Mouse (Mus musculus) heart, adult 11 months (tissue): ENCODE measurements around the gene Xndc1.
"Not testable (repeated sequence)": the region's sequence is repeated elsewhere in the genome, so short reads cannot be mapped to it uniquely, and the experiment has no call there.

Source experiments
- DNase-seq: peaks from one replicate; pipeline ENCODE4 v3.0.0; 2022

Gene Xndc1

GRCm38 (mm10) chr7:102065046-102065891 lies at the start of gene Xndc1, which contains the start of the genes Rnf121 and Xntrpc:
Xndc1 (plus strand) TSS chr7:102065511.
Rnf121 (minus strand) TSS chr7:102065469.
Xntrpc (plus strand) TSS chr7:102065713.
- DNase-seq: peak; percentile 100

GRCm38 (mm10) chr7:102016936-102017335 lies 48.4 kb upstream of the Xndc1 start:
- peak; percentile 92 for DNase-seq

- DNase-seq: peak; percentile 93
Measured at GRCm38 (mm10) chr7:102017452-102017851, 47.9 kb upstream of the Xndc1 start.

- peak; percentile 96 for DNase-seq
Measured at GRCm38 (mm10) chr7:102018034-102018433, 47.3 kb upstream of the Xndc1 start.

GRCm38 (mm10) chr7:102018590-102018989 lies 46.7 kb upstream of the Xndc1 start, which contains the start of gene Il18bp:
Il18bp (minus strand) TSS chr7:102018690.
- DNase-seq: no peak

GRCm38 (mm10) chr7:102019362-102019761 lies 45.9 kb upstream of the Xndc1 start:
- DNase-seq: no peak

GRCm38 (mm10) chr7:102020934-102021333 lies 44.4 kb upstream of the Xndc1 start:
- not testable (repeated sequence) for DNase-seq

GRCm38 (mm10) chr7:102023821-102024220 lies 41.5 kb upstream of the Xndc1 start:
- no peak for DNase-seq

GRCm38 (mm10) chr7:102025187-102026119 lies 39.9 kb upstream of the Xndc1 start:
- DNase-seq: peak; percentile 81

- DNase-seq: peak; percentile 61
Measured at GRCm38 (mm10) chr7:102034904-102035303, 30.4 kb upstream of the Xndc1 start.

- DNase-seq: no peak
Measured at GRCm38 (mm10) chr7:102035534-102035933, 29.8 kb upstream of the Xndc1 start.

GRCm38 (mm10) chr7:102037318-102037717 lies 28.0 kb upstream of the Xndc1 start:
- DNase-seq: peak; percentile 24

- peak; percentile 54 for DNase-seq
Measured at GRCm38 (mm10) chr7:102042314-102042713, 23.0 kb upstream of the Xndc1 start.

- DNase-seq: peak; percentile 27
Measured at GRCm38 (mm10) chr7:102048524-102048923, 16.8 kb upstream of the Xndc1 start.

GRCm38 (mm10) chr7:102061353-102061752 lies 4.0 kb upstream of the Xndc1 start:
- DNase-seq: peak; percentile 46

- DNase-seq: peak; percentile 31
Measured at GRCm38 (mm10) chr7:102062203-102062602, 3.1 kb upstream of the Xndc1 start.

GRCm38 (mm10) chr7:102063891-102064290 lies 1.4 kb upstream of the Xndc1 start:
- peak; percentile 50 for DNase-seq

- no peak for DNase-seq
Measured at GRCm38 (mm10) chr7:102064655-102065045, 661 bp upstream of the Xndc1 start.

- DNase-seq: peak; percentile 80
Measured at GRCm38 (mm10) chr7:102066363-102066762, 1.1 kb downstream of the Xndc1 start.

- DNase-seq: no peak
Measured at GRCm38 (mm10) chr7:102076714-102077296, 11.5 kb downstream of the Xndc1 start.

GRCm38 (mm10) chr7:102078517-102078916 lies 13.2 kb downstream of the Xndc1 start:
- peak; percentile 85 for DNase-seq

- peak; percentile 44 for DNase-seq
Measured at GRCm38 (mm10) chr7:102080311-102080710, 15.0 kb downstream of the Xndc1 start.

- DNase-seq: no peak
Measured at GRCm38 (mm10) chr7:102081784-102082183, 16.5 kb downstream of the Xndc1 start.
